Mouse (Mus musculus) limb, embryonic 10.5 days (tissue): Measurements from ENCODE around the gene Gdf3. TPM values are rescaled to one million over a fixed set of nuclear protein-coding genes. Genes with fewer than 3 reads are reported as not detected.

ENCODE experiments used
- polyA plus RNA-seq: library from polyadenylated mRNA; unstranded; fragments of >200 nt; fragmentation: Nextera tagmentation; extraction: Ambion mirVana; gene quantifications from 2 replicates; pipeline ENCODE4 v1.2.1, GENCODE M21; 2016

Gdf3 gene
- polyA plus RNA-seq, 1 experiment from 2014 or later = not detected

Other genes starting within 250 kb of the Gdf3 start
- gene Rimklb, start 111.3 kb downstream of the Gdf3 start, polyA plus RNA-seq = 39.4 and 49.3 TPM in 2 replicates
- 0.30 and 0.51 TPM in 2 replicates for gene Mfap5, start 104.2 kb downstream of the Gdf3 start, polyA plus RNA-seq
- 0.28 TPM in 1 of 2 replicates, not detected in the other for gene Aicda, start 56.3 kb downstream of the Gdf3 start, polyA plus RNA-seq
- gene Apobec1, start 7.6 kb downstream of the Gdf3 start, polyA plus RNA-seq = 0.63 and 1.5 TPM in 2 replicates
- not detected in 2 replicates for gene Dppa3, start 16.3 kb upstream of the Gdf3 start, polyA plus RNA-seq
- 0.11 TPM in 1 of 2 replicates, not detected in the other for gene Nanog, start 97.4 kb upstream of the Gdf3 start, polyA plus RNA-seq
- gene Slc2a3, start 191.6 kb upstream of the Gdf3 start, polyA plus RNA-seq = 61.3 and 74.0 TPM in 2 replicates
- 1.7 and 3.2 TPM in 2 replicates for gene Foxj2, start 209.8 kb upstream of the Gdf3 start, polyA plus RNA-seq
- gene C3ar1, start 246.1 kb upstream of the Gdf3 start, polyA plus RNA-seq = 0.73 and 1.2 TPM in 2 replicates